Mouse (Mus musculus): ENCODE results near the gene Car5a.

The Car5a gene

DNA sequence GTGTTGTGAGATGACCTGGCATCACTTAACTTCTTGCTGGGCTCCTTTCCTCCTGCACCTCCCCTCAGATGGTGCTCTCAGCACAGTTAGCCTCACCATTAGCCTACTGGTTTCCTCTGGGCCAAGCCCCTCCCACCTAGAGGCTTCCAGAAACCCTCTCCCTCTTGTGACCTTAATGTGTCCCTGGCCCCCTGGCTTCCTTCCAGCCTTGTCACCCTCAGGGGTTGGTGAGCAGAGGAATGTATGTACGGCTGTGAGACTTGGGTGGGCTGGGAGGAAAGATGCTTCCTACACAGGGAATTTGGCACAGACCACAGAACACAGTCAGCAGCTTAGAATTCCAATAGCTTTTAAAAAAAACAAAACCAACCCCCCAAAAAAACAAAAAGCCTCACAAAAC, 63.9 kb downstream of the Car5a start:
- DNase-seq (ENCODE audit: low spot score in 2 of 2): no peak

- DNase-seq (ENCODE audit: low spot score in 2 of 2): no peak
These were observed 65.0 kb downstream of the Car5a start for GRCm38 (mm10) chr8:121879712-121880111.

DNA sequence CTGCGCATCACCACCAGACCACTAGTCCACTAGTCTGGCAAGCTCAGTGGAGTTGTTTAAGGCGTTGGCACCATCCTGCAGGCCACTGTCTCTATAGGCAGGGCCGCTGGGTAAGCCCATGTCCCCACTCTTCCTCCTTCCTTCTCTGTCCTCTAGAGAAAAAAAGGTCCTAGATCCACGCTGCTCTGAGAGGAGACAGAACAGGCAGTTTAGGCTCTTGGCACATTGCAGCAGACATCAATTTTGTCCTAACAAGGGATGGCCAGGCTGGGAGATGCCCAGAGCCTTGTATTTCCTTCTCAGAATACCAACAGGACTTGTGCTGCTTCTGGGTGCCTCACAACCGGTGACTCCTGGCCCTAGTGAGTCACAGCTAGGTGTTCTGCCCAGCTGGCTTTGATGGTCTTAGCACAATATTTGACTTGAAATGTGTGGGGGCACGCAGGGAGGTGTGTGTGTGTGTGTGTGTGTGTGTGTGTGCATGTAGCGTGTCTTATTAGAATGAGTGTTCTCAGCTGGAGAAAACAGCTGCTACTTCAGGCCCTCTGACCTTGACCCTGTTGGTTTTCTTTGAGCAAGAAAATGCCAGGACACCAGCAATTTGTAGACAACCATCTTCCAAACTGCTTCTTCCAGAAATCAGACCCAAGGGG, 66.8 kb downstream of the Car5a start:
- DNase-seq (ENCODE audit: low spot score in 2 of 2): no peak

DNA sequence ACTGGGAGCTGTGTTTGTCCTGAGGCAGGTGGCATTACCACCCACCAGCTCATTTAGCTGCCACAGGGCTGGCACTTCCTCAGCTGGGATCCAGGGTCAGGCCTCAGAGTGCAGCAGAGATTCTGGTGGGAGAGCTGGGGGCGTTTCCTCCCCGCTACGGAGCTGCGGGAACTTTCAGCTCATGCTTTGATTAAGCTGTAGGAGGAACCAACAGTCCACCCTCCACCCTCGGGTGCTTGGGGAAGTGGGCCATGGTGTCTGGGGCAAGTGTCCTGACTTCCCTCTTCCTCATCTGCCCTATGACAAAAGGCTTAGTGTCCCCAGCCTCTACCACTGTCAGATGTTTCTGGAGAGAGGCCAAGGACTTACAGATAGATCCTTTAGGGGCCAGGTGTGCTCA, 67.5 kb downstream of the Car5a start:
- peak; percentile 17 to 28 for DNase-seq (ENCODE audit: low spot score in 2 of 2)

GRCm38 (mm10) chr8:121875517-121875916, 69.2 kb downstream of the Car5a start:
- no peak for DNase-seq (ENCODE audit: low spot score in 2 of 2)

DNA sequence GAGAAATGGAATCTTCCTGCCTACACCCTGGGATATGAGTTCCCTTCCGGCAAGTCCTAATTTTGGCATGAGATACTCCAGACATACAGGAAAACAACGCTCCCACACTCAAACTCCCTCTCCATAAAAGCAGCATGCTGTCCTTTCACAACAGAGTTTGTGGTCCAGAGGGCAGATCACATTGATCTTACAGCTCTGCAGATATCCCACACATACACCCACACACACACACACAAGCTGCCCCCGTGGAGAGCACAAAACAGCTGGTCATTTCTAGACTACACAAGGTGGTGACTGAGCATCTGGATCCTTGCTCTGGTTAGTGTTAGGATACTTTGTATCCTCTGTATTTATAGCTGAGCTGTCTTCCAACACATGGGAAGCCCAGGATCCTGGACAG, 69.7 kb downstream of the Car5a start:
- DNase-seq (ENCODE audit: low spot score in 2 of 2): no peak

DNA sequence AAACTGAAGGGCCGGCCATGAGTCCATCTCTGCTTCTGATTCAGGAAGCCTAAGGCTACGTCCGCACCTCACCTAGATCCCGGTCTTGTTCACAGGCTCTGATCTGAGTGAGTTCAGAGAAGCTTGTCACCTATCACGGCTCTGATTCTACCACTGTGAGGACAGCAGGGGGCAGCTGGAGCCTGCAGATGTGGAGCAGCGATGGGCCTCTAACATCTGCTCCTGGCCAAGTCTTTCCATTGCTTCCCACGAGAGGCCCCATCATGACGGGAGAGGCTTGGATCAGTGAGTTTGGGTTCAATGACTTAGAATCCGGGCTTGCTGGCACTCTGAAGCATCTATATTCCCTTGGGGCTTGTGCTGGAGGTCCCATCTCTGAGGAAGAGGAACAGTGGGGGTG, 70.7 kb downstream of the Car5a start:
- DNase-seq (ENCODE audit: low spot score in 2 of 2): peak in 1 of 2 experiments; percentile 27

DNA sequence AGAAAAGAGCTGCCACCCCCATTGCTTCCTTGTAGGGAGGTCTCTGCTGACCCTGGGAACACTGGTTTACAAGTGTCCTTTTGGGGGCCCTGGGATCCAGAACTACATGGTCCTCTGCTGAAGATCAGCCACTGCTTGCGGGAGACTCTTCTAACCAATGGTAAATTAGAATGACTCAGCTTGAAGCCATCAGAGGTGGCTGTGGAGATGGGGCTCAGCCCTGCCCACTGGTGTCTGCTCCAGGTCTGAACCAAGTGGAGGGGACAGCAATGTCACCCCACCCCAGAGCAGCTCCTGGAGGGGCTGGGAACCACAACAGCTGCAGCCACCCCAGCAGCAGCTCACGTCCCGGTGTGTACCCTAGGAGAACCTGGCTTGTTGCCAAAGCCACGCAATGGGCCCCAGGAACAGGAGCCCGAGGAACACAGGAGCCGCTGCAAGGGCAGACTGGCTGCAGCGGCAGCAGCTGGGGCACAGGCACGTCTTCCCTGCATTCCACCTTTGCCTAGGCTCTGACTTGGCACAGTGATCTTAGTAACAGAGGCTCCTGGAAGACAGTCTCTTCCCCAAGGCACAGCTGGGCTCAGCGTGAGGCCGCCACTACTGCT, 72.8 kb downstream of the Car5a start:
- DNase-seq (ENCODE audit: low spot score in 2 of 2): no peak

DNA sequence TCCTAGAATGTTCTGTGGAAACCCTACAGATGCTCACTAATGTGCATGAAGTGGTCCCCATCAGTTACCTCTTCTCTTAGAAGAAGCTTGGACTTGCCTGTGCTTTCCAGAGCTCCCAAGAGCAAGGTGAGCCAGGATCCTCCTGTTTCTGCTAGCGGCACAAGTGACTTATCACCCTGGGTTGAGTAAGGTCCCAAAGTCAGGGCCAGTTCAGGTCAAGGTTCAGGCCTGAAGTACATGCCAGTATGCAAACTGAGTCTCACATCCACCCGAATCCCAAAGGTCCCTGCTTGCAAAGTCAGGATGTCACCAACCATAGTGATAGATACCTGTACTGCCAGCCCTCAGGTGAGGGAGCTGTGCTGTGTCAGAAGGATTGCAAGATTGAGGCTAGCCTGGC, 74.5 kb downstream of the Car5a start:
- no peak for DNase-seq (ENCODE audit: low spot score in 2 of 2)

- DNase-seq (ENCODE audit: low spot score in 2 of 2): no peak
These were observed 75.8 kb downstream of the Car5a start for GRCm38 (mm10) chr8:121868896-121869295.

GRCm38 (mm10) chr8:121868196-121868595, 76.5 kb downstream of the Car5a start:
- no peak for DNase-seq (ENCODE audit: low spot score in 2 of 2)
